Mouse (Mus musculus): Measurements from ENCODE around the gene Olfr574. TPM values are rescaled to one million over a fixed set of nuclear protein-coding genes. Genes with fewer than 3 reads are reported as not detected.

Olfr574 gene
- polyA plus RNA-seq (2012; rRNA removed): not detected in 2 replicates

GRCm38 (mm10) chr7:102948167-102948566, at the start of gene Olfr574:
Gene Olfr574, plus strand, starts transcription at chr7:102948467.
- DNase-seq (ENCODE audit: extremely low spot score in 1 of 2, low spot score in 1 of 2): no peak

- DNase-seq (ENCODE audit: extremely low spot score in 1 of 2, low spot score in 1 of 2): no peak
These were observed 33.0 kb upstream of the Olfr574 start for GRCm38 (mm10) chr7:102915261-102915660.

- no peak for DNase-seq (ENCODE audit: extremely low spot score in 1 of 2, low spot score in 1 of 2)
These were observed 31.9 kb upstream of the Olfr574 start for GRCm38 (mm10) chr7:102916405-102916804.

GRCm38 (mm10) chr7:102917032-102917875, 31.0 kb upstream of the Olfr574 start, which contains the start of gene Olfr571:
Gene Olfr571, minus strand, starts transcription at chr7:102917536.
- DNase-seq (ENCODE audit: extremely low spot score in 1 of 2, low spot score in 1 of 2): no peak

GRCm38 (mm10) chr7:102919632-102920031, 28.6 kb upstream of the Olfr574 start:
- DNase-seq (ENCODE audit: extremely low spot score in 1 of 2, low spot score in 1 of 2): peak in 1 of 2 experiments; percentile 73

GRCm38 (mm10) chr7:102924109-102924508, 24.2 kb upstream of the Olfr574 start, which contains the start of gene Olfr572:
Gene Olfr572, plus strand, starts transcription at chr7:102924409.
- no peak for DNase-seq (ENCODE audit: extremely low spot score in 1 of 2, low spot score in 1 of 2)

GRCm38 (mm10) chr7:102927105-102927504, 21.2 kb upstream of the Olfr574 start:
- DNase-seq (ENCODE audit: extremely low spot score in 1 of 2, low spot score in 1 of 2): no peak

GRCm38 (mm10) chr7:102942475-102942874, 5.8 kb upstream of the Olfr574 start, which contains the start of gene Olfr573-ps1:
Gene Olfr573-ps1, minus strand, starts transcription at chr7:102942575.
- no peak for DNase-seq (ENCODE audit: extremely low spot score in 1 of 2, low spot score in 1 of 2)

GRCm38 (mm10) chr7:102943417-102943816, 4.8 kb upstream of the Olfr574 start:
- DNase-seq (ENCODE audit: extremely low spot score in 1 of 2, low spot score in 1 of 2): no peak

GRCm38 (mm10) chr7:102950732-102951131, 2.5 kb downstream of the Olfr574 start:
- DNase-seq (ENCODE audit: extremely low spot score in 1 of 2, low spot score in 1 of 2): no peak

GRCm38 (mm10) chr7:102958137-102958536, 9.9 kb downstream of the Olfr574 start:
- DNase-seq (ENCODE audit: extremely low spot score in 1 of 2, low spot score in 1 of 2): no peak

- DNase-seq (ENCODE audit: extremely low spot score in 1 of 2, low spot score in 1 of 2): no peak
These were observed 10.3 kb downstream of the Olfr574 start, which contains the start of gene Olfr575 for GRCm38 (mm10) chr7:102958593-102958992. Gene Olfr575, minus strand, starts transcription at chr7:102958775.

GRCm38 (mm10) chr7:102962360-102962759, 14.1 kb downstream of the Olfr574 start, which contains the start of gene Olfr576:
Gene Olfr576, plus strand, starts transcription at chr7:102962660.
- no peak for DNase-seq (ENCODE audit: extremely low spot score in 1 of 2, low spot score in 1 of 2)

GRCm38 (mm10) chr7:102974399-102974798, 26.1 kb downstream of the Olfr574 start:
- DNase-seq (ENCODE audit: extremely low spot score in 1 of 2, low spot score in 1 of 2): peak in 1 of 2 experiments; percentile 5

- no peak for DNase-seq (ENCODE audit: extremely low spot score in 1 of 2, low spot score in 1 of 2)
These were observed 27.6 kb downstream of the Olfr574 start, which contains the start of gene Olfr577 for GRCm38 (mm10) chr7:102975843-102976242. Gene Olfr577, minus strand, starts transcription at chr7:102975943.

GRCm38 (mm10) chr7:102989224-102989623, 41.0 kb downstream of the Olfr574 start, which contains the start of gene Olfr578:
Gene Olfr578, minus strand, starts transcription at chr7:102989324.
- no peak for DNase-seq (ENCODE audit: extremely low spot score in 1 of 2, low spot score in 1 of 2)

Other genes starting within 250 kb of the Olfr574 start
- 0.67 and 0.68 TPM in 2 replicates for gene Olfr558, start 246.3 kb upstream of the Olfr574 start, polyA plus RNA-seq (2012; rRNA removed)
- not detected in 2 replicates for gene Olfr33, start 229.4 kb upstream of the Olfr574 start, polyA plus RNA-seq (2012; rRNA removed)
- not detected in 2 replicates for gene Olfr559, start 221.0 kb upstream of the Olfr574 start, polyA plus RNA-seq (2012; rRNA removed)
- gene Olfr560, start 189.1 kb upstream of the Olfr574 start, polyA plus RNA-seq (2012; rRNA removed): 0.14 and 0.21 TPM in 2 replicates
- gene Olfr78, start 189.0 kb upstream of the Olfr574 start, polyA plus RNA-seq (2012; rRNA removed): 4.4 and 5.7 TPM in 2 replicates
- not detected in 2 replicates for gene Olfr561, start 177.2 kb upstream of the Olfr574 start, polyA plus RNA-seq (2012; rRNA removed)
- gene Olfr564, start 145.0 kb upstream of the Olfr574 start, polyA plus RNA-seq (2012; rRNA removed): not detected in 2 replicates
- gene Olfr566, start 89.7 kb upstream of the Olfr574 start, polyA plus RNA-seq (2012; rRNA removed): 0.11 TPM in 1 of 2 replicates, not detected in the other
- not detected in 2 replicates for gene Olfr568, start 71.3 kb upstream of the Olfr574 start, polyA plus RNA-seq (2012; rRNA removed)
- not detected in 2 replicates for gene Olfr569, start 57.6 kb upstream of the Olfr574 start, polyA plus RNA-seq (2012; rRNA removed)
- gene Olfr570, start 53.9 kb upstream of the Olfr574 start, polyA plus RNA-seq (2012; rRNA removed): not detected in 2 replicates
- gene Olfr571, start 30.9 kb upstream of the Olfr574 start, polyA plus RNA-seq (2012; rRNA removed): not detected in 2 replicates
- gene Olfr572, start 24.1 kb upstream of the Olfr574 start, polyA plus RNA-seq (2012; rRNA removed): not detected in 2 replicates
- not detected in 2 replicates for gene Olfr573-ps1, start 5.9 kb upstream of the Olfr574 start, polyA plus RNA-seq (2012; rRNA removed)
- gene Olfr575, start 10.3 kb downstream of the Olfr574 start, polyA plus RNA-seq (2012; rRNA removed): not detected in 2 replicates
- not detected in 2 replicates for gene Olfr576, start 14.2 kb downstream of the Olfr574 start, polyA plus RNA-seq (2012; rRNA removed)
- gene Olfr577, start 27.5 kb downstream of the Olfr574 start, polyA plus RNA-seq (2012; rRNA removed): not detected in 2 replicates
- not detected in 2 replicates for gene Olfr578, start 40.9 kb downstream of the Olfr574 start, polyA plus RNA-seq (2012; rRNA removed)
- not detected in 2 replicates for gene Olfr582, start 89.6 kb downstream of the Olfr574 start, polyA plus RNA-seq (2012; rRNA removed)
- not detected in 2 replicates for gene Olfr583, start 102.8 kb downstream of the Olfr574 start, polyA plus RNA-seq (2012; rRNA removed)
- gene Olfr584, start 133.4 kb downstream of the Olfr574 start, polyA plus RNA-seq (2012; rRNA removed): 0.13 TPM in 1 of 2 replicates, not detected in the other
- not detected in 2 replicates for gene Olfr585, start 149.3 kb downstream of the Olfr574 start, polyA plus RNA-seq (2012; rRNA removed)
- not detected in 2 replicates for gene Olfr586, start 177.2 kb downstream of the Olfr574 start, polyA plus RNA-seq (2012; rRNA removed)
- gene Olfr588-ps1, start 192.4 kb downstream of the Olfr574 start, polyA plus RNA-seq (2012; rRNA removed): not detected in 2 replicates
- gene Olfr589, start 207.9 kb downstream of the Olfr574 start, polyA plus RNA-seq (2012; rRNA removed): not detected in 2 replicates
- gene Olfr591, start 229.9 kb downstream of the Olfr574 start, polyA plus RNA-seq (2012; rRNA removed): 0.11 TPM in 1 of 2 replicates, not detected in the other
- not detected in 2 replicates for gene Olfr592, start 236.3 kb downstream of the Olfr574 start, polyA plus RNA-seq (2012; rRNA removed)